Mouse (Mus musculus): ENCODE data around the gene Acap3. TPM values are rescaled to one million over a fixed set of nuclear protein-coding genes. Genes with fewer than 3 reads are reported as not detected.
A peak's percentile ranks its signal among the peaks of the same experiment; 100 is the strongest.

Acap3 gene
- polyA plus RNA-seq, 1 experiment: 130 TPM

DNA sequence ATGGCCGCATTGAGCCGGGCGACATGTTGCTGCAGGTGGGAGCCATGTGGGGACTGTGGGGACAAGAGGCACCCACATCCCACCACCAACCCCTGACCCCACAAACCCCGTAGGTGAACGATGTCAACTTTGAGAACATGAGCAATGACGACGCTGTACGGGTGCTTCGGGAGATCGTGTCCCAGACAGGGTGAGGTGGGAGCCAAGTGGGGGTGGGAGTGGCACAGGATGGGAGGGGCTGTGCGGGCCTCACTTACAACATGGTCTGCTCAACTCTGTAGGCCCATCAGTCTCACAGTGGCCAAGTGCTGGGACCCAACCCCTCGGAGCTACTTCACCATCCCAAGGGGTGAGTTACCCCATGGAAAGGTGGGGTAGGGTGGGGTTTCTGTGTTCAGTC is 36.6 kb upstream of the Acap3 start:
- TF ChIP-seq CTCF (IDR thresholded peaks at IDR 0.05; ENCODE audit: borderline replicate concordance, extremely low read depth, insufficient read depth, insufficient read length) (no peak), POLR2A (IDR thresholded peaks at IDR 0.05; ENCODE audit: borderline replicate concordance, extremely low read depth, insufficient read depth, insufficient read length, poor library complexity, severe bottlenecking) (no peak)
- no peak for DNase-seq (ENCODE audit: low read depth)

DNA sequence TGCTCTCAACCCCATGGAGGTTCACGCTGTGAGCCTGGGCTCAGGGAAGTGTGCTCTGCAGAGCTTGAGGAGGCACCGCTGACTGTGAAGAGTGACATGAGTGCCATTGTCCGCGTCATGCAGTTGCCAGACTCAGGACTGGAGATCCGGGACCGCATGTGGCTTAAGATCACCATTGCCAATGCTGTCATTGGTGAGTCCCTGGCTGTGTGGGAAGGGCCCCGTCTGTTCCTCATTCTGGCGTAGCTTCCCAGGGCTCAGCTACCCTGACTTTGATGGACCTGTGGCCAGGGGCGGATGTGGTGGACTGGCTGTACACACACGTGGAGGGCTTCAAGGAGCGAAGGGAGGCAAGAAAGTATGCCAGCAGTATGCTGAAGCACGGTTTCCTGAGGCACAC is 35.6 kb upstream of the Acap3 start:
- no peak for TF ChIP-seq CTCF (IDR thresholded peaks at IDR 0.05; ENCODE audit: borderline replicate concordance, extremely low read depth, insufficient read depth, insufficient read length)
- no peak for TF ChIP-seq POLR2A (IDR thresholded peaks at IDR 0.05; ENCODE audit: borderline replicate concordance, extremely low read depth, insufficient read depth, insufficient read length, poor library complexity, severe bottlenecking)
- no peak for DNase-seq (ENCODE audit: low read depth)

GRCm38 (mm10) chr4:155856881-155857280 is 34.7 kb upstream of the Acap3 start:
- no peak for DNase-seq (ENCODE audit: low read depth)
- TF ChIP-seq CTCF (IDR thresholded peaks at IDR 0.05; ENCODE audit: borderline replicate concordance, extremely low read depth, insufficient read depth, insufficient read length): no peak
- TF ChIP-seq POLR2A (IDR thresholded peaks at IDR 0.05; ENCODE audit: borderline replicate concordance, extremely low read depth, insufficient read depth, insufficient read length, poor library complexity, severe bottlenecking): no peak

- TF ChIP-seq POLR2A (IDR thresholded peaks at IDR 0.05; ENCODE audit: borderline replicate concordance, extremely low read depth, insufficient read depth, insufficient read length, poor library complexity, severe bottlenecking): no peak
- no peak for TF ChIP-seq CTCF (IDR thresholded peaks at IDR 0.05; ENCODE audit: borderline replicate concordance, extremely low read depth, insufficient read depth, insufficient read length)
- DNase-seq (ENCODE audit: low read depth): peak; percentile 46
These were observed 32.3 kb upstream of the Acap3 start for GRCm38 (mm10) chr4:155859318-155859717.

GRCm38 (mm10) chr4:155861787-155862186 is 29.8 kb upstream of the Acap3 start:
- no peak for TF ChIP-seq POLR2A (IDR thresholded peaks at IDR 0.05; ENCODE audit: borderline replicate concordance, extremely low read depth, insufficient read depth, insufficient read length, poor library complexity, severe bottlenecking)
- TF ChIP-seq CTCF (IDR thresholded peaks at IDR 0.05; ENCODE audit: borderline replicate concordance, extremely low read depth, insufficient read depth, insufficient read length): no peak
- DNase-seq (ENCODE audit: low read depth): no peak

GRCm38 (mm10) chr4:155863001-155863400 is 28.6 kb upstream of the Acap3 start, which contains the start of gene Tas1r3:
Tas1r3 (minus strand) TSS chr4:155863362.
- TF ChIP-seq POLR2A (IDR thresholded peaks at IDR 0.05; ENCODE audit: borderline replicate concordance, extremely low read depth, insufficient read depth, insufficient read length, poor library complexity, severe bottlenecking) (no peak), CTCF (IDR thresholded peaks at IDR 0.05; ENCODE audit: borderline replicate concordance, extremely low read depth, insufficient read depth, insufficient read length) (no peak)
- no peak for DNase-seq (ENCODE audit: low read depth)

DNA sequence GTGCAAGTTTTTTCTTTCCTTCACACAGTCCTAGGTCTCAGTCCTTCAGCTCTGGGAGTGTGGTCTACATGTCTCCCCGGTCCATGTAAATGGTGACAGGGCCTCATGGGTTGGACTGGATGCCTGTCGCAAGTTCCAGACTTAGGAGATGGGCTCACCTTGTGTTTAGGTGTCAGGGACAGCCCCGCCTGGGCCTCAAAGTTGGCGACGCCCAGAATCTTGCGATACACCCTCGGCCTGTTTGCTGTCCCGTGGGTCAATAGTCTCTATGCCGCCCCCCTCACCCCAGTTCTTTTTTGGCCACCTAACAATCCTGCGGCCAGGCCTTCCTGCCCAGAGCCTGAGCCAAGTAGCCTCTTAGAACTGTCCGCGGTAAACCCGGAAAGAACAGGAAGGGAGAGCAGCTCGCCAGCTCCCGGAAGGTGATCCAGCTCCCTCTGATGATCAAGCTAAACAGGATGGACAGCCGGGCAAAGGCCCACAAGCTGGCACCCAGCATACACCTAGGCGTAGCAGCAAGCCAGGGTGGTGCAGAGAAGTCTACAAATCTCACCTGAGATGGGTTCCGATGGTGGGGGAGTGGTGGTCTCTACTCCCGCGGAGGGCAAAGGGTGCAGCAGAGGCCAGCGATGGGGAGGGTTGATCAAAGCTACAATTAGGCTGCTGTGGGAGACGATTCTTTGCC is 22.9 kb upstream of the Acap3 start:
- no peak for DNase-seq (ENCODE audit: low read depth)
- TF ChIP-seq POLR2A (IDR thresholded peaks at IDR 0.05; ENCODE audit: borderline replicate concordance, extremely low read depth, insufficient read depth, insufficient read length, poor library complexity, severe bottlenecking) (no peak), CTCF (IDR thresholded peaks at IDR 0.05; ENCODE audit: borderline replicate concordance, extremely low read depth, insufficient read depth, insufficient read length) (no peak)

DNA sequence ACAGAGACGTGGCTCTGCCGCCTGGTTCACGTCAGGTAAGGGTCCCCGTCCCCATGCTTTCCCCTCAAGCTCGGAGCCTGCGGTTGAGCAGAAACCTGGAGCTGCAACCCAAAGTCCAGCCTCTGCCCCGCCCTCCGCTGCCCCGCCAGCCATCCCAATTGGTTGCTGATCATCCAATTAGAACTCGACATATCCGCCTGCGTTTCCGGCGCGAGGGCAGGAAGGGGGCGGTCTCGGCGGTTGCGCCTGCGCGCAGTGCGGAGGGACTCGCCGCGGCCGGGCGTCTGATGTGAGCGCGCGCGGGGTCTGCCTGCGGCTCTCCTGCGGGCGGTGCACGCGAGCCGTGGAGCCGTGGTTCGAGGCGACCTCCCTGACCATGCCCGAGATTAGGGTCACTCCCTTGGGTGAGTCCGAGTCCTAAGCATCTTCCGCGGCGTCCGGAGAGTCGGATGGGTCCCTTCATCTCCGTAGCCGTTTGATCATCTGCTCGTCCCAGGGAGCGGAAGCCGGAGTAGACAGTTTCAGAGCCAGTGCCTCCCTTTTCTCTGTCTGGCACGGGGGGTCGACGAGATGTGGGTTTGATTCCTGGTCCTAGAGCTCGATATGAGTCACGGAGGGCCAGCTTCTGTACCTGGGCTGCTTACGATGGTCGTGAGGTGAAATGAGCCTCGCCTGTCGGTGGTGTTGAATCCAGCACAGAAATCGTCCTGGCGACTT is 22.1 kb upstream of the Acap3 start, which contains the start of the genes Cptp and Ints11:
TSS of gene Cptp (minus strand) at position 124 of the 717 bp plus-strand sequence.
TSS of gene Ints11 (plus strand) at position 230 of the 717 bp plus-strand sequence.
- peak; percentile 98 for DNase-seq (ENCODE audit: low read depth)
- TF ChIP-seq CTCF (IDR thresholded peaks at IDR 0.05; ENCODE audit: borderline replicate concordance, extremely low read depth, insufficient read depth, insufficient read length) (no peak), POLR2A (IDR thresholded peaks at IDR 0.05; ENCODE audit: borderline replicate concordance, extremely low read depth, insufficient read depth, insufficient read length, poor library complexity, severe bottlenecking) (peak; percentile 97)

- DNase-seq (ENCODE audit: low read depth): no peak
- TF ChIP-seq POLR2A (IDR thresholded peaks at IDR 0.05; ENCODE audit: borderline replicate concordance, extremely low read depth, insufficient read depth, insufficient read length, poor library complexity, severe bottlenecking) (no peak), CTCF (IDR thresholded peaks at IDR 0.05; ENCODE audit: borderline replicate concordance, extremely low read depth, insufficient read depth, insufficient read length) (no peak)
These were observed 20.2 kb upstream of the Acap3 start for GRCm38 (mm10) chr4:155871404-155871803.

GRCm38 (mm10) chr4:155883587-155883986 is 8.0 kb upstream of the Acap3 start:
- TF ChIP-seq POLR2A (IDR thresholded peaks at IDR 0.05; ENCODE audit: borderline replicate concordance, extremely low read depth, insufficient read depth, insufficient read length, poor library complexity, severe bottlenecking): no peak
- TF ChIP-seq CTCF (IDR thresholded peaks at IDR 0.05; ENCODE audit: borderline replicate concordance, extremely low read depth, insufficient read depth, insufficient read length): no peak
- no peak for DNase-seq (ENCODE audit: low read depth)

DNA sequence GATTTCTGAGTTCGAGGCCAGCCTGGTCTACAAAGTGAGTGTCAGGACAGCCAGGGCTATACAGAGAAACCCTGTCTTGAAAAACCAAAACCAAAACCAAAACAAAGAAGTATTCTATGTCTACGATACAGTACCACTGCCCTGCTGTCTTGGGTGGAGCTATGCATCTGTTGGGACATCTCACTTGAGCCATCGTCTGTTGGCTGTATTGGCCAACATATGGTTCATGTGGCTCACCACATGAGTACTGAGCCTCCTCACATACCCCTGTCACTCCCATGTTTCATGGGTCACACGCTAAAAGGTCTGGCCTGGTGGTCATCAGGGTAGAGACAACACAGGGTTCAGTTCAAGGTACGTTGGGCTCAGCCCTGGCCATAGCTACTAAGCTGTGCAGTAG is 5.3 kb upstream of the Acap3 start:
- TF ChIP-seq CTCF (IDR thresholded peaks at IDR 0.05; ENCODE audit: borderline replicate concordance, extremely low read depth, insufficient read depth, insufficient read length): no peak
- TF ChIP-seq POLR2A (IDR thresholded peaks at IDR 0.05; ENCODE audit: borderline replicate concordance, extremely low read depth, insufficient read depth, insufficient read length, poor library complexity, severe bottlenecking): no peak
- DNase-seq (ENCODE audit: low read depth): no peak
